ENCODE assay signal across 9 mouse cellular contexts in the genomic region with DNA sequence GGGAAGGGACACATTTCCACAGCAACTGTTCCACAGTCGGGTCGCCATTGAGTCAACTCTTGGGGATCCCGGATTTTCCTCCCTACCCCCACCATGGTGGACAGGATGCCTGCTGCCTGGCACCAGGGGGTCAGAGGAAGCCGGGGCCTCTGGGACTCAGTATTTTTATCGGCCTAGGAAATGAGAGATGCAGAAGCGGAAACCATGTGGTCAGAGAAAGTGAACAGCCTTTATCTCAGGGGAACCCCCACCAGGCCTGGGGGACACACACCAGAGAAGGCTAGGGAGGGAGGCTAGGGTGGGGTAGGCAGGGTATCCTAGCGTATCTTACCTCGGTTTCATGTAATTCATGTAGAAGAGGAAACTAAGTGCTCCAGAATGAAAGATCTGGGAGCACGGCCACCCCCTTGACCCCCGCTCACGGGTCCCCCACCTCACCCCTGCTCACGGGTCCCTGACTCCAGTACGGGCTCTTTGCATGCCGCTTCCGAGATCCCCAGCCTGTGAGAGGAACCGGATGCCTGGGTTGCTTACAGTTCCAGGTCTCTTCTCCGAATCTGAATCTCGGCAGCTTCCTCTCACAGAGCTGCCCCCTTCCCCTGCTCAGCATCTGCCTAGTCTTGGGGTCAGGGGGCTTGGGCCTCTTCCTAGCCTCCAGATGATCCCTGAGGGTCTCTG. TPM values are rescaled to one million over a fixed set of nuclear protein-coding genes. Genes with fewer than 3 reads are reported as not detected.
DNase-seq lines count a peak whose midpoint lies in the region; ATAC-seq and TF ChIP-seq lines count a peak whose summit lies in the region.
"Had no signal": no experiment of that assay in that cellular context is flagged by ENCODE, and none has a peak within 500 bp of the region (broad histone marks: within the 10 kb centered on the region; RNA-seq: fewer than 3 reads in every experiment).

No protein-coding gene starts in this region.

- H3K4me3 ChIP-seq in left cerebral cortex, adult 2 months, result no peak overlapping the region
- no peak overlapping the region for H3K4me3 ChIP-seq in heart, embryonic 13.5 days
- H3K4me3 ChIP-seq in liver, adult 2 months (ENCODE audit: insufficient read depth, low read depth, low read length), result no peak overlapping the region
- H3K4me3 ChIP-seq in stomach, embryonic 15.5 days (replicated peaks), result no peak overlapping the region
- H3K4me3 ChIP-seq: neural tube, embryonic 12.5 days had no signal

- no peak for TF ChIP-seq POLR2A in liver, adult 2 months (IDR thresholded peaks at IDR 0.05; ENCODE audit: extremely low read depth, insufficient read depth, low read length)

- TF ChIP-seq CTCF in left cerebral cortex, adult 2 months (IDR thresholded peaks at IDR 0.05), result no peak
- no peak for TF ChIP-seq CTCF in liver, adult 2 months (IDR thresholded peaks at IDR 0.05; ENCODE audit: low read depth, low read length)

- H3K9me3 ChIP-seq in heart, embryonic 13.5 days, result no peaks in the 10 kb centered on the region
- H3K9me3 ChIP-seq in stomach, embryonic 15.5 days, result no peaks in the 10 kb centered on the region
- H3K9me3 ChIP-seq: neural tube, embryonic 12.5 days had no signal

- peaks cover 34% of the 10 kb centered on the region for H3K4me1 ChIP-seq in heart, embryonic 13.5 days
- H3K4me1 ChIP-seq in liver, adult 2 months (ENCODE audit: control insufficient read depth, insufficient read depth, low read length), result peaks cover 6% of the 10 kb centered on the region
- peaks cover 7% of the 10 kb centered on the region; the same call in 1 of the 2 replicates for H3K4me1 ChIP-seq in stomach, embryonic 15.5 days
- H3K4me1 ChIP-seq: neural tube, embryonic 12.5 days had no signal

- intact Hi-C loops in left cerebral cortex, adult 2 months (cut with DNase I), result no loop called here
- intact Hi-C loops in left cerebral cortex, postnatal 14 days (cut with DNase I), result no loop called here

- 59% methylated on average over 18 of the region's 18 CpGs for WGBS in heart, embryonic 13.5 days
- WGBS in liver, adult 2 months, result 73% methylated on average over 18 of the region's 18 CpGs
- WGBS in stomach, embryonic 15.5 days, result 74% methylated on average over 18 of the region's 18 CpGs

- peaks cover 30% of the 10 kb centered on the region for H3K36me3 ChIP-seq in heart, embryonic 13.5 days
- no peaks in the 10 kb centered on the region for H3K36me3 ChIP-seq in liver, adult 2 months (ENCODE audit: control insufficient read depth, insufficient read depth, low read length)
- H3K36me3 ChIP-seq in stomach, embryonic 15.5 days, result peaks cover 12% of the 10 kb centered on the region; the same call in 1 of the 2 replicates

- 0 out of 2 replicates have a peak overlapping the region, but pooled peaks have one; percentile 15 for H3K9ac ChIP-seq in heart, embryonic 13.5 days
- H3K9ac ChIP-seq in liver, adult 2 months (ENCODE audit: low read depth, low read length), result no peak overlapping the region
- H3K9ac ChIP-seq in stomach, embryonic 15.5 days, result no peak overlapping the region
- H3K9ac ChIP-seq: neural tube, embryonic 12.5 days had no signal

- no peak for DNase-seq in left cerebral cortex, adult 2 months (ENCODE audit: extremely low spot score in 1 of 2, low spot score in 2 of 2)
- no peak for DNase-seq in left cerebral cortex, postnatal 14 days (ENCODE audit: low spot score in 2 of 2)
- no peak for DNase-seq in liver, adult 2 months (ENCODE audit: extremely low read depth, low read depth, low spot score)
- no peak for DNase-seq in urinary bladder, postnatal 4 days (ENCODE audit: low spot score in 2 of 2)
- DNase-seq in urinary bladder, postnatal 25 days (ENCODE audit: low spot score), result no peak
- no peak for DNase-seq in yolk sac, embryonic 10.5 days (ENCODE audit: low spot score)

- H3K27ac ChIP-seq in left cerebral cortex, adult 2 months, result peak overlapping the region; percentile 7; the same call in 1 of the 2 replicates
- peak overlapping the region; percentile 72 for H3K27ac ChIP-seq in heart, embryonic 13.5 days (replicated peaks)
- peak overlapping the region; percentile 68 for H3K27ac ChIP-seq in liver, adult 2 months (replicated peaks; ENCODE audit: insufficient read depth, low read depth, low read length)
- 0 out of 2 replicates have a peak overlapping the region, but pooled peaks have one; percentile 3 for H3K27ac ChIP-seq in stomach, embryonic 15.5 days
- H3K27ac ChIP-seq: neural tube, embryonic 12.5 days had no signal

- H3K4me2 ChIP-seq in heart, embryonic 13.5 days, result peak overlapping the region; percentile 24
- H3K4me2 ChIP-seq in stomach, embryonic 15.5 days, result no peak overlapping the region; the same call in 1 of the 2 replicates
- H3K4me2 ChIP-seq: neural tube, embryonic 12.5 days had no signal

- no peaks in the 10 kb centered on the region for H3K79me2 ChIP-seq in liver, adult 2 months (ENCODE audit: control insufficient read depth, insufficient read depth, low read length)

- H3K27me3 ChIP-seq in heart, embryonic 13.5 days (replicated peaks), result no peaks in the 10 kb centered on the region
- no peaks in the 10 kb centered on the region for H3K27me3 ChIP-seq in liver, adult 2 months (ENCODE audit: control insufficient read depth, insufficient read depth, low read length)
- no peaks in the 10 kb centered on the region for H3K27me3 ChIP-seq in stomach, embryonic 15.5 days (replicated peaks)
- H3K27me3 ChIP-seq: neural tube, embryonic 12.5 days had no signal

- peak; percentile 30; the same call in 1 of the 2 replicates for ATAC-seq in heart, embryonic 13.5 days (ENCODE audit: extremely low read depth, insufficient number of reproducible peaks, low FRiP score, low TSS enrichment)
- ATAC-seq in stomach, embryonic 15.5 days (ENCODE audit: insufficient read depth, low FRiP score, low read depth), result no peak

RNA-seq across cellular contexts. Expression of a gene that starts 2.0 kb away (rescaled TPM):
- not detected for total RNA-seq in left cerebral cortex, adult 2 months (2021)
- not detected for total RNA-seq in left cerebral cortex, postnatal 14 days (2021)
- polyA plus RNA-seq in heart, embryonic 13.5 days (2015; fragmentation: Nextera tagmentation; extraction: Ambion mirVana), result not detected in 2 replicates
- total RNA-seq in liver, adult 2 months (2014; rRNA removed), result 0.37 TPM in 1 of 2 replicates, not detected in the other
- not detected in 2 replicates for polyA plus RNA-seq in liver, adult 2 months (2012; rRNA removed)
- polyA plus RNA-seq in stomach, embryonic 15.5 days (2015; fragmentation: Nextera tagmentation; extraction: Ambion mirVana), result 0.86 TPM in 1 of 2 replicates, not detected in the other
- polyA plus RNA-seq: neural tube, embryonic 12.5 days had no signal

RNA-seq across cellular contexts. Expression of a gene that starts 13.5 kb away (rescaled TPM):
- under 1 TPM; 0.41 to 0.65 TPM for total RNA-seq in left cerebral cortex, adult 2 months (2021)
- total RNA-seq in left cerebral cortex, postnatal 14 days (2021), result under 1 TPM; 0.42 to 0.72 TPM
- polyA plus RNA-seq in heart, embryonic 13.5 days (2015; fragmentation: Nextera tagmentation; extraction: Ambion mirVana), result not detected in 2 replicates
- total RNA-seq in liver, adult 2 months (2014; rRNA removed), result 0.27 TPM in 1 of 2 replicates, not detected in the other
- 0.06 TPM in 1 of 2 replicates, not detected in the other for polyA plus RNA-seq in liver, adult 2 months (2012; rRNA removed)
- 0.77 and 0.83 TPM in 2 replicates for polyA plus RNA-seq in stomach, embryonic 15.5 days (2015; fragmentation: Nextera tagmentation; extraction: Ambion mirVana)
- polyA plus RNA-seq: neural tube, embryonic 12.5 days had no signal

RNA-seq across cellular contexts. Expression of a gene that starts 14.8 kb away (rescaled TPM):
- total RNA-seq in left cerebral cortex, adult 2 months (2021), result 100 to 1,000 TPM; 549 to 569 TPM
- 100 to 1,000 TPM; 454 to 455 TPM for total RNA-seq in left cerebral cortex, postnatal 14 days (2021)
- 10.6 and 10.7 TPM in 2 replicates for polyA plus RNA-seq in heart, embryonic 13.5 days (2015; fragmentation: Nextera tagmentation; extraction: Ambion mirVana)
- total RNA-seq in liver, adult 2 months (2014; rRNA removed), result 0.28 and 0.34 TPM in 2 replicates
- polyA plus RNA-seq in liver, adult 2 months (2012; rRNA removed), result 1.6 and 2.7 TPM in 2 replicates
- polyA plus RNA-seq in stomach, embryonic 15.5 days (2015; fragmentation: Nextera tagmentation; extraction: Ambion mirVana), result 5.1 and 5.9 TPM in 2 replicates

RNA-seq across cellular contexts. Expression of a gene that starts 16.8 kb away (rescaled TPM):
- not detected for total RNA-seq in left cerebral cortex, adult 2 months (2021)
- not detected for total RNA-seq in left cerebral cortex, postnatal 14 days (2021)
- polyA plus RNA-seq in heart, embryonic 13.5 days (2015; fragmentation: Nextera tagmentation; extraction: Ambion mirVana), result 0.12 and 0.23 TPM in 2 replicates
- 0.13 TPM in 1 of 2 replicates, not detected in the other for total RNA-seq in liver, adult 2 months (2014; rRNA removed)
- polyA plus RNA-seq in liver, adult 2 months (2012; rRNA removed), result 0.15 and 0.29 TPM in 2 replicates
- 0.18 and 0.28 TPM in 2 replicates for polyA plus RNA-seq in stomach, embryonic 15.5 days (2015; fragmentation: Nextera tagmentation; extraction: Ambion mirVana)
- polyA plus RNA-seq: neural tube, embryonic 12.5 days had no signal

RNA-seq across cellular contexts. Expression of a gene that starts 16.9 kb away (rescaled TPM):
- total RNA-seq in left cerebral cortex, adult 2 months (2021), result 10 to 100 TPM; 13.0 to 16.1 TPM
- 10 to 100 TPM; 12.2 to 14.3 TPM for total RNA-seq in left cerebral cortex, postnatal 14 days (2021)
- polyA plus RNA-seq in heart, embryonic 13.5 days (2015; fragmentation: Nextera tagmentation; extraction: Ambion mirVana), result 7.6 and 8.1 TPM in 2 replicates
- 7.5 and 7.6 TPM in 2 replicates for total RNA-seq in liver, adult 2 months (2014; rRNA removed)
- 7.5 and 8.6 TPM in 2 replicates for polyA plus RNA-seq in liver, adult 2 months (2012; rRNA removed)
- 12.5 and 14.1 TPM in 2 replicates for polyA plus RNA-seq in stomach, embryonic 15.5 days (2015; fragmentation: Nextera tagmentation; extraction: Ambion mirVana)

Comparison
In these comparisons a context has a peak if more than half of its experiments do, and no peak if none do; other contexts are left out.
1. H3K27ac ChIP-seq: peak in every context shown above with its lines; median percentile 72 in heart, embryonic 13.5 days; 68 in liver, adult 2 months; 7 in left cerebral cortex, adult 2 months; 3 in stomach, embryonic 15.5 days.
2. RNA of a gene that starts 14.8 kb away (total RNA-seq): 549 to 569 TPM in left cerebral cortex, adult 2 months and 454 to 455 TPM in left cerebral cortex, postnatal 14 days; 0.28 to 0.34 TPM in liver, adult 2 months; every median in the first group is over 100 times any median in the second.